Mouse (Mus musculus) embryonic facial prominence, embryonic 13.5 days (tissue): ENCODE results near the gene Arf6. TPM values are rescaled to one million over a fixed set of nuclear protein-coding genes. Genes with fewer than 3 reads are reported as not detected.
A peak's percentile ranks its signal among the peaks of the same experiment; 100 is the strongest.
"Not testable (repeated sequence)": the region's sequence is repeated elsewhere in the genome, so short reads cannot be mapped to it uniquely, and the experiment has no call there.

Source experiments
- ATAC-seq: fragments of 200-750 bp; cut with Nextera tagmentation; 2 replicates; pipeline ENCODE4 v1.8.0; 2017; ENCODE audit warnings: low read depth; ENCODE audit not compliant: insufficient number of reproducible peaks, insufficient read depth, low FRiP score, low TSS enrichment
- H3K27ac ChIP-seq: fragments of 300-500 bp; sonication (generic); 2 replicates; pipeline ENCODE4 v1.5.1; 2015; ENCODE audit warnings: moderate library complexity, mild to moderate bottlenecking, inconsistent platforms
- H3K27me3 ChIP-seq: fragments of 300-500 bp; sonication (generic); 2 replicates; pipeline ENCODE4 v1.6.1; 2015; ENCODE audit warnings: mild to moderate bottlenecking, inconsistent platforms
- H3K36me3 ChIP-seq: fragments of 300-500 bp; sonication (generic); 2 replicates; pipeline ENCODE4 v1.6.1; 2015; ENCODE audit warnings: mild to moderate bottlenecking, inconsistent platforms
- H3K4me1 ChIP-seq: fragments of 300-500 bp; sonication (generic); 2 replicates; pipeline ENCODE4 v1.6.1; 2015; ENCODE audit warnings: inconsistent platforms
- H3K4me2 ChIP-seq: fragments of 300-500 bp; sonication (generic); 2 replicates; pipeline ENCODE4 v1.6.1; 2015; ENCODE audit warnings: moderate library complexity, mild to moderate bottlenecking, inconsistent platforms
- H3K4me3 ChIP-seq: fragments of 300-500 bp; sonication (generic); 2 replicates; pipeline ENCODE4 v1.5.1; 2015; ENCODE audit warnings: mild to moderate bottlenecking, inconsistent platforms
- H3K9ac ChIP-seq: fragments of 300-500 bp; sonication (generic); 2 replicates; pipeline ENCODE4 v1.6.1; 2015; ENCODE audit warnings: mild to moderate bottlenecking, inconsistent platforms
- H3K9me3 ChIP-seq: fragments of 300-500 bp; sonication (generic); 2 replicates; pipeline ENCODE4 v1.6.1; 2016; ENCODE audit warnings: inconsistent platforms
- WGBS: fragments of 180-500 bp; shearing (Covaris S2); methylation state at CpG from one replicate; pipeline ENCODE4 v1.1.7; 2015; ENCODE audit warnings: mixed read lengths; 5-methylcytosine and 5-hydroxymethylcytosine counted together
- polyA plus RNA-seq: library from polyadenylated mRNA; unstranded; fragments of >200 nt; fragmentation: Nextera tagmentation; extraction: Ambion mirVana; gene quantifications from 2 replicates; pipeline ENCODE4 v1.2.1, GENCODE M21; 2015

The Arf6 gene
- polyA plus RNA-seq, 1 experiment from 2014 or later: 56.7 TPM

DNA sequence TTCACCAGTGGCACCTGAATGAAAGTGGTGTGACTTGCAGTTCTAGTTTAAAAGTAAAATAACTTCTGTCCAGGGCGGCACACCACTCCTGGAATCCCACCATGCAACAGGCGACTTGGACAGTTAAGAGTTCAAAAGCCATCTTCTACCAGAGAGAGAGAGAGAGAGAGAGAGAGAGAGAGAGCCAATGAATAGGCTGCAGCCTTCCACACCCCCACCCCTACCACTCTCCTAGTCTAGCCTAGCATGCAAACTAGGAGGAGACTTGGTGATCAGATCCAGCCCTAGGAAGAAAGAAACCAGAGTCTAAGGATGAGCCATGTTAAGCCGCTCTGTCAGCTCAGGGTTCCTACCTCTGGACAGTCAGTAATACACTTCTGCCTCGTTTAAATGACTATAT, 9.6 kb upstream of the Arf6 start:
- peak overlapping the region; percentile 98 for H3K27ac ChIP-seq
- peaks cover 9% of the 10 kb centered on the region for H3K4me1 ChIP-seq
- no peaks in the 10 kb centered on the region for H3K9me3 ChIP-seq
- H3K27me3 ChIP-seq: no peaks in the 10 kb centered on the region
- peak overlapping the region; percentile 51; the same call in 1 of the 2 replicates for H3K4me3 ChIP-seq
- H3K36me3 ChIP-seq: no peaks in the 10 kb centered on the region
- WGBS: 42% methylated on average over 4 of the region's 4 CpGs
- H3K4me2 ChIP-seq: peak overlapping the region; percentile 69
- no peak overlapping the region for H3K9ac ChIP-seq
- ATAC-seq: no peak

DNA sequence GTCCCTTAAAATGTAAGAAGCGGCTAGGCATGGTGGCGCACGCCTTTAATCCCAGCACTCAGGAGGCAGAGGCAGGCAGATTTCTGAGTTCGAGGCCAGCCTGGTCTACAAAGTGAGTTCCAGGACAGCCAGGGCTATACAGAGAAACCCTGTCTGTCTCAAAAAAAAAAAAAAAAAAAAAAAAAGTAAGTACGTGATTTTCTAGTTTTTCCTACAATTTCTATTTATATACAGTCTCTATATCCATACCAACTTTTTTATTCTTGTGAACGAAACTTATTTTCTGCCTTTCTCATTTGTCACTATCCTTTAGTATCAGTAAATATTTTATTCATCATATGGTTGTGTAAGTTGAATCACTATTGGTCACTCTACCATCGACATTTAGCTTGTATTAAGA, 8.8 kb upstream of the Arf6 start:
- not testable (repeated sequence) for ATAC-seq, H3K27me3 ChIP-seq, H3K27ac ChIP-seq, H3K9ac ChIP-seq, H3K9me3 ChIP-seq, H3K4me3 ChIP-seq, H3K36me3 ChIP-seq, H3K4me2 ChIP-seq, H3K4me1 ChIP-seq
- WGBS: 96% methylated on average over 7 of the region's 7 CpGs

DNA sequence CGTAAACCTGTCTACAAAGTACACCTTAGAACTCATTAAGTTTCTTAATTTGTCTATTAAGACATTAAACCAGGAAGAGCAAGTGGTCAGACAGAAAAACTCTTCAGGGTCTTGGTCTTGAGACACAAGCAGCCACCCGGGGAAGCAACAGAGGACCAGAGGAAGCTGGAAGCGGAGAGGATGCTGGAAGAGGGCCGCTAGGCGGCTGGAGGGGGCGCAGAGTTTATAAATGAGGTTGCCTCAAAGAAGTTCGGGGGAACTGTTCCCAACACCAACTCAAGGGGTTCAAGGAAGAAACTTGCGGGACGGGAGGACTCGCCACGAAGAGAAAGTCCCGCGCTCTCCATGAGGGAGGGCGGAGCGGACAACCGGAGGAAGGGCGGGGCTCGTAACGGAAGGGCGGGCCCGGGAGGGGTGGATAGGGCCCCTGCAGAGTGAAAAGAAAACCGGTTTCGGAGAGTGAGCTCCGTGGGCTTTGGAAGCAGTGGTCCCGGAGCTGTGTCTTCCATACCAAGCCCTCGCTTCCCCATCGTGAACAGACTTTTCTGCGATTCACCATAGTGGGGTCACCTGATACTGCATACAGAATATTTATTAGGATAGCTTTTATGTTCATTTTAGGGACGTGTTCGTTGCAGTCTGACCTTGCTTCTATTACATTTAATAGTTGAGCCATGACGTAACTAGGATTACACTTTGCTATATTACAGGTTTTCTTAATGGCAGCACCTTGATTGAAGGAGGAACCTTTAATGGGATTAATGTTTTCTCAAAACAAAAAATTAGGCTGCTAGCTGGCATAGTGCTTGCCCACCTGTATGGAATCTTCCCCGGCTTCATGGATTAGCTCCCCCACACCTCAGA, 7.8 kb upstream of the Arf6 start:
- Histone ChIP-seq H3K27me3 (no peaks in the 10 kb centered on the region), H3K9ac (peak overlapping the region; percentile 76), H3K4me2 (peak overlapping the region; percentile 67), H3K4me3 (peak overlapping the region; percentile 52), H3K4me1 (peaks cover 9% of the 10 kb centered on the region), H3K27ac (peak overlapping the region; percentile 89), H3K36me3 (no peaks in the 10 kb centered on the region), H3K9me3 (no peaks in the 10 kb centered on the region)
- 4% methylated on average over 32 of the region's 32 CpGs for WGBS
- ATAC-seq: no peak

DNA sequence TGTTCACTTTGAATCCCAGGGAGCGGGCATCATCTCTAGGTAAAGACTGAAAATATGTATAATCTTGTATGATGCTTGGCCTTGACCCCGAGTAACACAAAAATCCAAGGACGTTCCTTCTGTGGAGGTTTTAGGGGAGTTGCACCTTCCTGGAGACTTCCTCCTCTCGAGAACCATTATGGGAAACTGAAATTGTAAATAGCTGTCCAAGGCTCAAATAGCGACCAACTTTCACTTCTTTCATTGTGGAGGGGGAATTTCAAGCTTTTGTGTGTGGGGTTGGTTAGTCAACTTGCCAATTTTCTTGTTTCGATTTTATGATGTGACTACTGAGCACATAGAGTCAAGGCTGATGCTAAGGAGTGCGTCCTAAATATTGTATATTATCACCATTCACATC, 6.2 kb upstream of the Arf6 start:
- no peak overlapping the region for H3K4me3 ChIP-seq
- WGBS: 80% methylated on average over 7 of the region's 7 CpGs
- no peak overlapping the region for H3K27ac ChIP-seq
- no peaks in the 10 kb centered on the region for H3K9me3 ChIP-seq
- no peak overlapping the region for H3K4me2 ChIP-seq
- H3K4me1 ChIP-seq: peaks cover 10% of the 10 kb centered on the region
- no peaks in the 10 kb centered on the region for H3K27me3 ChIP-seq
- no peak for ATAC-seq
- H3K9ac ChIP-seq: no peak overlapping the region
- H3K36me3 ChIP-seq: no peaks in the 10 kb centered on the region

DNA sequence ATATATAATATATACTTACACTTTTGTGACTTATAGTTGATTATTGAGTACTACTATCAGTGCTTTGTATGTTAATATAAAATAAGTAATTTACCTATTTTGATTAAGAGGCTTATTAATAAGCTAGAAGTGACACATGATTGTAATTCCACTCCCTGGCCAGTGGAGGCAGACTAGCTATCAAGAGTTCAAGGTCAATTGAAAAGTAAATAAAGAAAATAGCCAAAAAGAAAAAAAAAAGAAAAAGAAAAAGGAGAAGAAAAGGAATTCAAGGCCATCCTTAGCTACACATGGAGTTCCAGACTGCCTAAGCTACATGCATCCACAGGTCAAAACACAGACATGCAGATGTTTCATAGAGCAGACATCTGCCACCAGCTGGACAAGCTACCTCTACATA, 5.5 kb upstream of the Arf6 start:
- Histone ChIP-seq H3K27ac (no peak overlapping the region), H3K27me3 (no peaks in the 10 kb centered on the region), H3K4me2 (no peak overlapping the region), H3K9me3 (no peaks in the 10 kb centered on the region), H3K4me1 (peaks cover 12% of the 10 kb centered on the region), H3K36me3 (no peaks in the 10 kb centered on the region), H3K4me3 (no peak overlapping the region), H3K9ac (no peak overlapping the region)
- no peak for ATAC-seq

DNA sequence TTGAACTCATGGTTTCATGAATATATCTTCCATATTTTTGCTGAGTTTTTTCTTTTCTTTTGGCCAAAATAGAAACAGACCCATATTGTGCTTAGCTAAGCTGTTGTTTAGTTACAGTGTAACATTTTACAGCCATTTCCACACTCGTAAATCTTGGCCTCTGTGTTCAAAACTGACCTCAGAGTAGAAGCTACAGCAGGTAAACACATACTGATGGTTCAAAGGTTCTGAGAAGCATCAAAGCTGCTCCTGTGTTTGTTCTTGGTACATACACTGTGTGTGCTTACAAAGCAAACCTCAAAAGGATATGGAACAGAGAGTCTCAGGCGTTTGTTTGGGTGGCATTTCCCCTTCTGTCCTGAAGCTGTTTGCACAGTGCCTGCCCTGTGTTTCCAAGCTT, 4.4 kb upstream of the Arf6 start:
- ATAC-seq: no peak
- no peak overlapping the region for H3K9ac ChIP-seq
- H3K27ac ChIP-seq: no peak overlapping the region
- no peak overlapping the region for H3K4me3 ChIP-seq
- H3K9me3 ChIP-seq: no peaks in the 10 kb centered on the region
- H3K36me3 ChIP-seq: no peaks in the 10 kb centered on the region
- no peak overlapping the region for H3K4me2 ChIP-seq
- H3K27me3 ChIP-seq: no peaks in the 10 kb centered on the region
- 62% methylated on average over 2 of the region's 2 CpGs for WGBS
- peaks cover 7% of the 10 kb centered on the region for H3K4me1 ChIP-seq

DNA sequence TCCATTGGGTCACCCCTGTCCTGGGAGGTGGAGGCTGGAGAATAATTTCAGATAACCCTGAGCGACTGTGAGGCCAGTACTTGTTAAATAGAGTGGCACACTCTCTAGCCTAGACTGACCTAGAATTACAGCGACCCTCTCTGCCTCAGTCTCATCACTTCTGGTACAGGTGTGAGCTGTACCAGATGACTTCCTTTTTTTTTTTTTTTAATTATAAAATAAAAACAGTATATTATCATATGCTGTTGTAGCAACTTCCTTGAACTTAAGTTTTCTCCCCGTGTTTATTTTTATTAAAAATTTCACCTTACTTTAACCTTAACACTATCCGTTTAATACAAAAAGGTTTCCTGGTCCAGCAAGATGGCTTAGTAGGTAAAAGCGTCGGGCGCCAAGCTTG, 1.0 kb upstream of the Arf6 start:
- ATAC-seq: no peak
- peaks cover 19% of the 10 kb centered on the region for H3K4me1 ChIP-seq

DNA sequence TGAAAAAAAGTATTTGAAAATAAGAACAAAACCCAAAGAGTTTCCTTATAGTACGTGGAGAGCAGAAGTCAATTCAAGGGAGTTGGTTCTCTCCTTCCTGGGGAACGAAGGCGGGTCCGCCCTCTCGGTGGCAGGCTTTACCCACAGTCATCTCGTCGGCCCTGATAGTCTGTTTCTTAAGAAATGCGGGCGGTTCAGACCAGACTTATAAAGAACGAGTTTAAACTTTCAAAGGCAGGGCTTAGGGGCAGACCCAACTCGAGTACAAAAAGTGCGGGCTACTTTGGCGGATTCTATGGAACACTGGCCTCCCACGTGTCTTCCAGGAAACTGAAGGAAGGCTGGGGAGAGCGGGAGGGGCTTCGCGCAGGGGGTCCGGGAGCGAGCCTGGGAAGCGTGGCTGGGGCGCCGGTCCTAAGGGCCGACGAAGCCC, 513 bp upstream of the Arf6 start:
- WGBS: 0% methylated on average over 24 of the region's 24 CpGs

More for the DNA sequence above, 1.0 kb upstream of the Arf6 start:
- peak overlapping the region; percentile 100 for H3K4me3 ChIP-seq
- H3K27me3 ChIP-seq: no peaks in the 10 kb centered on the region
- H3K27ac ChIP-seq: peak overlapping the region; percentile 99
- H3K36me3 ChIP-seq: no peaks in the 10 kb centered on the region
- H3K9me3 ChIP-seq: no peaks in the 10 kb centered on the region
- peak overlapping the region; percentile 87 for H3K4me2 ChIP-seq
- 12% methylated on average over 7 of the region's 7 CpGs for WGBS
- peak overlapping the region; percentile 97 for H3K9ac ChIP-seq

DNA sequence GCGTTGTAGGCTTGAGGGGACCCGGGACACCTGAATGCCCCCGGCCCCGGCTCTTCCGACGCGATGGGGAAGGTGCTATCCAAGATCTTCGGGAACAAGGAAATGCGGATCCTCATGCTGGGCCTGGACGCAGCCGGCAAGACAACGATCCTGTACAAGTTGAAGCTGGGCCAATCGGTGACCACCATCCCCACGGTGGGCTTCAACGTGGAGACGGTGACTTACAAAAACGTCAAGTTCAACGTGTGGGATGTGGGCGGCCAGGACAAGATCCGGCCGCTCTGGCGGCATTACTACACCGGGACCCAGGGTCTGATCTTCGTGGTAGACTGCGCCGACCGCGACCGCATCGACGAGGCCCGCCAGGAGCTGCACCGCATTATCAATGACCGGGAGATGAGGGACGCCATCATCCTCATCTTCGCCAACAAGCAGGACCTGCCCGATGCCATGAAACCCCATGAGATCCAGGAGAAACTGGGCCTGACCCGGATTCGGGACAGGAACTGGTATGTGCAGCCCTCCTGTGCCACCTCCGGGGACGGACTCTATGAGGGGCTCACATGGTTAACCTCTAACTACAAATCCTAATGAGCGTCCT, 881 bp downstream of the Arf6 start:
- Histone ChIP-seq H3K9ac (peak overlapping the region; percentile 97), H3K4me3 (peak overlapping the region; percentile 100), H3K4me2 (peak overlapping the region; percentile 87), H3K27ac (peak overlapping the region; percentile 99), H3K4me1 (peaks cover 22% of the 10 kb centered on the region), H3K36me3 (no peaks in the 10 kb centered on the region), H3K9me3 (no peaks in the 10 kb centered on the region), H3K27me3 (no peaks in the 10 kb centered on the region)
- WGBS: under 1% methylated on average over 42 of the region's 42 CpGs
- ATAC-seq: no peak

More for the DNA sequence above, 513 bp upstream of the Arf6 start:
- Histone ChIP-seq H3K36me3 (no peaks in the 10 kb centered on the region), H3K27ac (peak overlapping the region; percentile 99), H3K9me3 (no peaks in the 10 kb centered on the region), H3K4me3 (peak overlapping the region; percentile 100), H3K27me3 (no peaks in the 10 kb centered on the region), H3K9ac (peak overlapping the region; percentile 97), H3K4me1 (peaks cover 22% of the 10 kb centered on the region), H3K4me2 (peak overlapping the region; percentile 87)
- ATAC-seq: peak; percentile 88

DNA sequence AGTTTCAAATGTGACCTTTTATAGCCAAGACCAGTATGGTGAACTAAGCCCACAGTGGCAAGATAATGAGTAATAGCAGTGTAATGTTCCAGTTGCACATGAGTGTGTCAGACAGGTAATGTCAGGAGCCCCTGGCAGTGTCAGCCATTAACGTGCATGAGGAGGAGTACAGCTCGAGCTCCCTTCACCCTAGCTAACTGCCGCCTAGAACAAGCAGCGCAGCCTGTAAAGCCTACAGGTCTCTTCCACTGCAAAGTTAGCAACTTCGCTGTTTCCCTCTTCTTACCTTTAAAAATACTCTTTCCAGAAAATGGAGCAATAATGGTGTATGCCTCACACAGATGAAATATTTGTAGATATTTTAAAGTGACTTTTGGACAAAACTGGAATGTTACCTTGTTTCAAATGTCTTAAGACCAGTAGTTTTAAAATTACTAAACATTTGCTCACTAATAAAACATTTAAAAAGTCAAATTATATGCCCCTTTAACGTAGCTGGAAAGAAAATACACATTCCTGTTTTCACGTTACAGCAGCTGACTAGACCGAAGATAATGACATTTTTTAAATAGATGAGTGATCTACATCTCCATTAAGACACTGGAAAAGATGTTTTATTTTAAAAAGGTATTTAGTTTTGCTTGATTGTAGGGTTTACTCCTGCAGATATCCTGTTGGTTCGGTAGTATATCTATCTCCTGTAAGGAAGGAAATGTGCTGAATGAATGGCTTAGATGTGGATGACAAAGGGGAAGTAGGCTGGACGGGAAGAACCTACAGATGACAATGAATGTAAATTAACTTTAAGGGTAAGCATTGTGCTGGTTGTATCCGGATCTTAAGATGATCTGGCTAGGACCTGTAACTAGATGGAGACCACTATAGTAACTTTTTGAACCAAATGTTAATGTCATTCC, 2.2 kb downstream of the Arf6 start:
- Histone ChIP-seq H3K36me3 (0 out of 2 replicates have a peak, but pooled peaks cover 3% of the 10 kb centered on the region), H3K9me3 (no peaks in the 10 kb centered on the region), H3K4me1 (peaks cover 22% of the 10 kb centered on the region), H3K4me3 (peak overlapping the region; percentile 100), H3K27me3 (no peaks in the 10 kb centered on the region), H3K27ac (no peak overlapping the region), H3K4me2 (peak overlapping the region; percentile 87), H3K9ac (peak overlapping the region; percentile 97)
- 46% methylated on average over 11 of the region's 11 CpGs for WGBS
- ATAC-seq: no peak

DNA sequence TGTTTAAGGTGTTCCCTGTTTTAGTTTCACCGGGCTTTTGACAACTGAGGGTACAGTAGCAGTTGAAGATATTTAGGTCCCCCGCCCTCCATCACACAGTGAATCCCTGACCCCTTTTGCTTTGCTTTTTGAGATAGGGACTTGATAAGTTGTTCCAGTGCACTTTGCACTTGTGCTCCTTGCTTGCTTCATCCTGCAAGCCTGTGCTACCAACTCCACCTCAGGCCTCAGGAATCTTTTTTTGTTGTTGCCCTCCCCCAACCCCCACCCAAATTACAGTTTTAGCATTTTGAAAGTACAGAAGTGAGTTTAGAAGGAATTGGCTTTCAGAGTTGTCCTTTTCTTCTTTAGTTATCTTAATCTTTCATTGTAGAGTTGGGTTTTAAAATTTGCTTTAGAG, 4.2 kb downstream of the Arf6 start:
- no peaks in the 10 kb centered on the region for H3K9me3 ChIP-seq
- H3K9ac ChIP-seq: no peak overlapping the region
- ATAC-seq: no peak
- no peaks in the 10 kb centered on the region for H3K27me3 ChIP-seq
- H3K4me2 ChIP-seq: peak overlapping the region; percentile 26; the same call in 1 of the 2 replicates
- WGBS: 89% methylated on average over 2 of the region's 2 CpGs
- H3K4me3 ChIP-seq: no peak overlapping the region
- no peak overlapping the region for H3K27ac ChIP-seq
- peaks cover 3% of the 10 kb centered on the region; the same call in 1 of the 2 replicates for H3K36me3 ChIP-seq
- peaks cover 19% of the 10 kb centered on the region for H3K4me1 ChIP-seq
